Mouse (Mus musculus): Measurements from ENCODE around the gene Rnaseh2a.

Rnaseh2a gene

GRCm38 (mm10) chr8:84969241-84970134, at the start of gene Rnaseh2a, which contains the start of the genes Gm49661 and Prdx2:
Rnaseh2a (minus strand) TSS chr8:84969767.
Gm49661 (minus strand) TSS chr8:84969433.
Prdx2 (plus strand) TSS chr8:84969587.
- peak; percentile 80 to 88 for DNase-seq

GRCm38 (mm10) chr8:85017209-85017608, 47.6 kb upstream of the Rnaseh2a start:
- DNase-seq, result no peak

- DNase-seq, result no peak
These were observed 47.2 kb upstream of the Rnaseh2a start for GRCm38 (mm10) chr8:85016724-85017123.

- DNase-seq, result no peak
These were observed 44.9 kb upstream of the Rnaseh2a start, which contains the start of gene Best2 for GRCm38 (mm10) chr8:85014431-85014830. Best2 (minus strand) TSS chr8:85014531.

- peak; percentile 84 to 89 for DNase-seq
These were observed 43.8 kb upstream of the Rnaseh2a start for GRCm38 (mm10) chr8:85013230-85013840.

- peak in 1 of 2 experiments; percentile 21 for DNase-seq
These were observed 41.7 kb upstream of the Rnaseh2a start for GRCm38 (mm10) chr8:85011242-85011641.

- DNase-seq, result peak; percentile 33 to 73
These were observed 38.1 kb upstream of the Rnaseh2a start for GRCm38 (mm10) chr8:85007686-85008085.

GRCm38 (mm10) chr8:84997649-84998295, 28.2 kb upstream of the Rnaseh2a start:
- peak; percentile 91 to 97 for DNase-seq

GRCm38 (mm10) chr8:84996978-84997377, 27.4 kb upstream of the Rnaseh2a start:
- DNase-seq, result no peak

GRCm38 (mm10) chr8:84995680-84996079, 26.1 kb upstream of the Rnaseh2a start:
- DNase-seq, result no peak

- no peak for DNase-seq
These were observed 24.8 kb upstream of the Rnaseh2a start for GRCm38 (mm10) chr8:84994375-84994774.

- peak; percentile 95 to 97 for DNase-seq
These were observed 21.3 kb upstream of the Rnaseh2a start for GRCm38 (mm10) chr8:84990836-84991235.

- DNase-seq, result peak; percentile 98 to 99
These were observed 20.8 kb upstream of the Rnaseh2a start, which contains the start of gene Hook2 for GRCm38 (mm10) chr8:84990349-84990748. Hook2 (plus strand) TSS chr8:84990603.

- peak; percentile 94 to 98 for DNase-seq
These were observed 20.2 kb upstream of the Rnaseh2a start for GRCm38 (mm10) chr8:84989810-84990209.

GRCm38 (mm10) chr8:84989311-84989731, 19.8 kb upstream of the Rnaseh2a start:
- peak; percentile 92 to 94 for DNase-seq

GRCm38 (mm10) chr8:84987903-84988302, 18.3 kb upstream of the Rnaseh2a start:
- no peak for DNase-seq

- no peak for DNase-seq
These were observed 17.8 kb upstream of the Rnaseh2a start for GRCm38 (mm10) chr8:84987388-84987787.

- DNase-seq, result no peak
These were observed 16.9 kb upstream of the Rnaseh2a start for GRCm38 (mm10) chr8:84986379-84986945.

GRCm38 (mm10) chr8:84985684-84986378, 16.3 kb upstream of the Rnaseh2a start:
- DNase-seq, result peak; percentile 96

GRCm38 (mm10) chr8:84985049-84985683, 15.6 kb upstream of the Rnaseh2a start:
- DNase-seq, result peak in 1 of 2 experiments; percentile 24

- peak; percentile 78 to 80 for DNase-seq
These were observed 14.9 kb upstream of the Rnaseh2a start for GRCm38 (mm10) chr8:84984294-84985048.
